Mouse (Mus musculus) v-Abl transformed pro-B cells (cell line): ENCODE results near the gene Clec1a.

Source experiments
- in situ Hi-C, 2 experiments: fragments of 400-800 bp; cut with MboI; formaldehyde crosslinking; loops; one replicate each; pipeline ENCODE4 v1.15.1; 2025; ENCODE audit not compliant: unreplicated experiment in 2 of 2

Clec1a gene

GRCm38 (mm10) chr6:129408562-129408961 is 43.2 kb downstream of the Clec1a start, which contains the start of gene Clec9a:
TSS of gene Clec9a (plus strand) at chr6:129408862.
- in situ Hi-C loops, result no loop called here

- in situ Hi-C loops, result no loop called here
These were observed 44.5 kb downstream of the Clec1a start for GRCm38 (mm10) chr6:129407324-129407723.

- in situ Hi-C loops, result no loop called here
These were observed 45.8 kb downstream of the Clec1a start for GRCm38 (mm10) chr6:129405999-129406398.

- in situ Hi-C loops, result no loop called here
These were observed 48.4 kb downstream of the Clec1a start for GRCm38 (mm10) chr6:129403391-129403790.

- in situ Hi-C loops, result no loop called here
These were observed 49.4 kb downstream of the Clec1a start for GRCm38 (mm10) chr6:129402404-129402803.

- in situ Hi-C loops, result loop anchor here (10.0 to 25.0 kb wide), 3 partner anchors 687 to 1962 kb away; partner anchors contain the start of gene Styk1 (in 2 of the 2)
These were observed 51.9 kb downstream of the Clec1a start for GRCm38 (mm10) chr6:129399945-129400344.

- in situ Hi-C loops, result loop anchor here (10.0 to 25.0 kb wide), 3 partner anchors 690 to 1965 kb away; partner anchors contain the start of gene Styk1 (in 2 of the 2)
These were observed 54.8 kb downstream of the Clec1a start, which contains the start of gene Clec1b for GRCm38 (mm10) chr6:129396997-129397396. TSS of gene Clec1b (plus strand) at chr6:129397297.

GRCm38 (mm10) chr6:129393732-129394131 is 58.1 kb downstream of the Clec1a start:
- in situ Hi-C loops, result loop anchor here (5.0 to 25.0 kb wide), 8 partner anchors 79 to 1969 kb away; partner anchors contain the start of gene Styk1 (in 2 of the 2)

GRCm38 (mm10) chr6:129393087-129393720 is 58.6 kb downstream of the Clec1a start:
- in situ Hi-C loops, result loop anchor here (5.0 to 25.0 kb wide), 8 partner anchors 79 to 1969 kb away; partner anchors contain the start of gene Styk1 (in 2 of the 2)

- in situ Hi-C loops, result loop anchor here in 1 of 2 experiments (5.0 to 25.0 kb wide), 3 partner anchors 162 to 1977 kb away; partner anchors contain the start of gene Styk1
These were observed 66.0 kb downstream of the Clec1a start, which contains the start of gene Clec12b for GRCm38 (mm10) chr6:129385774-129386173. TSS of gene Clec12b (minus strand) at chr6:129385874.

- in situ Hi-C loops, result loop anchor here in 1 of 2 experiments (5.0 to 25.0 kb wide), 3 partner anchors 162 to 1977 kb away; partner anchors contain the start of gene Styk1
These were observed 66.8 kb downstream of the Clec1a start for GRCm38 (mm10) chr6:129385000-129385399.

GRCm38 (mm10) chr6:129383466-129383865 is 68.3 kb downstream of the Clec1a start:
- in situ Hi-C loops, result loop anchor here in 1 of 2 experiments (25.0 kb wide), 2 partner anchors 704 to 1979 kb away; partner anchors contain the start of gene Styk1

- in situ Hi-C loops, result loop anchor here in 1 of 2 experiments (25.0 kb wide), 2 partner anchors 706 to 1981 kb away; partner anchors contain the start of gene Styk1
These were observed 70.1 kb downstream of the Clec1a start for GRCm38 (mm10) chr6:129381736-129382135.

- in situ Hi-C loops, result loop anchor here in 1 of 2 experiments (25.0 kb wide), 2 partner anchors 707 to 1982 kb away; partner anchors contain the start of gene Styk1
These were observed 71.3 kb downstream of the Clec1a start for GRCm38 (mm10) chr6:129380454-129380853.

- in situ Hi-C loops, result loop anchor here in 1 of 2 experiments (25.0 kb wide), 2 partner anchors 712 to 1987 kb away; partner anchors contain the start of gene Styk1
These were observed 76.8 kb downstream of the Clec1a start for GRCm38 (mm10) chr6:129374937-129375471.
